ENCODE assay signal across 10 mouse cellular contexts in the genomic region with DNA sequence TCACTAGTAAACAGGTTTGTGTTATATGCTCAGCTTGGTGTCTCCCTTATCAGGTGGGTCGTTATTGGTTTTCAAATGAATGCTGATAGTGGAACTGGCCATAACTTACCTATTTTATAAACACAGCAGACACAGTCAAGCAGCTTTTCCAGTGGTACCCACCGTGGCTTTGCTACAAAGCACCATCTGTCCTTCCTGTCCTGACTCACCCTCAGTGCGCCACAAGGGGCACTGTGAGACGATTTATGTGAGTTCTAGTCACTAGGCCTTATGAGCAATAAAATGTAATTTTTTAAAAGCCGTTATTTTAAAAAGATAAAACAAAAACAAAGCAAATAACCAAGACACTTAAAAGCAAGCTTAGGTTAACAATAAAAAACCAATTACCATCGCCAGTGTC. TPM values are rescaled to one million over a fixed set of nuclear protein-coding genes. Genes with fewer than 3 reads are reported as not detected.
DNase-seq lines count a peak whose midpoint lies in the region; ATAC-seq and TF ChIP-seq lines count a peak whose summit lies in the region.
"Had no signal": no experiment of that assay in that cellular context is flagged by ENCODE, and none has a peak within 500 bp of the region (broad histone marks: within the 10 kb centered on the region; RNA-seq: fewer than 3 reads in every experiment).

No protein-coding gene starts in this region.

- ATAC-seq in granulocyte monocyte progenitor cell, adult 5-6 weeks (replicated peaks; ENCODE audit: poor library complexity, severe bottlenecking) = peak; percentile 53
- ATAC-seq in erythroblast, adult 5-6 weeks (replicated peaks; ENCODE audit: low FRiP score, poor library complexity, severe bottlenecking) = no peak

- no peak overlapping the region for H3K27ac ChIP-seq in cerebellum, adult 2 months (ENCODE audit: insufficient read depth, low read length)
- no peak overlapping the region for H3K27ac ChIP-seq in gastrocnemius, adult 2 months
- H3K27ac ChIP-seq: heart, embryonic 13.5 days had no signal

- peak; percentile 52; the same call in 1 of the 2 replicates for TF ChIP-seq CTCF in cerebellum, adult 2 months (IDR thresholded peaks at IDR 0.05; ENCODE audit: borderline replicate concordance, insufficient read depth, low read depth, low read length)
- TF ChIP-seq CTCF in gastrocnemius, adult 2 months (IDR thresholded peaks at IDR 0.05) = no peak; the same call in 1 of the 2 replicates

- no peak overlapping the region for H3K4me3 ChIP-seq in cerebellum, adult 2 months (replicated peaks; ENCODE audit: insufficient read depth, low read depth, low read length)
- no peak overlapping the region for H3K4me3 ChIP-seq in gastrocnemius, adult 2 months
- H3K4me3 ChIP-seq: heart, embryonic 13.5 days; megakaryocyte, embryonic 14.5 days had no signal

- peak in 1 of 2 experiments; percentile 44 for DNase-seq in cerebellum, adult 2 months
- DNase-seq in cerebellum, adult 9-11 months = no peak
- DNase-seq in left cerebral cortex, postnatal 14 days (ENCODE audit: low spot score in 2 of 2) = peak; percentile 39 to 42
- no peak for DNase-seq in left cerebral cortex, adult 8-10 months (ENCODE audit: low spot score in 2 of 2)
- peak; percentile 8 for DNase-seq in CD4-positive helper T cell, adult 2 months (ENCODE audit: low read depth, low spot score)
- no peak for DNase-seq in gastrocnemius, adult 2 months

- intact Hi-C loops in left cerebral cortex, postnatal 14 days (cut with DNase I) = no loop called here
- intact Hi-C loops in gastrocnemius, adult 2 months (cut with DNase I) = no loop called here

- no peak for TF ChIP-seq POLR2A in cerebellum, adult 2 months (IDR thresholded peaks at IDR 0.05; ENCODE audit: borderline replicate concordance, insufficient read depth, low read length)

- WGBS in cerebellum, adult 2 months = 38% methylated on average over 6 of the region's 6 CpGs

- H3K4me1 ChIP-seq in cerebellum, adult 2 months (ENCODE audit: control insufficient read depth, insufficient read depth, low read length) = peaks cover 3% of the 10 kb centered on the region; the same call in 1 of the 2 replicates

- H3K27me3 ChIP-seq in cerebellum, adult 2 months (ENCODE audit: control insufficient read depth, insufficient read depth, low read length) = no peaks in the 10 kb centered on the region
- H3K27me3 ChIP-seq: heart, embryonic 13.5 days had no signal

RNA-seq across cellular contexts. Expression of gene Tmem144, which starts 13.8 kb away (rescaled TPM):
- 5.3 and 6.6 TPM in 2 replicates for polyA plus RNA-seq in cerebellum, adult 2 months (2012; rRNA removed)
- total RNA-seq in left cerebral cortex, postnatal 14 days (2021) = 10 to 100 TPM in 1 of 2 experiments, 1 to 10 TPM in 1; 8.9 to 11.8 TPM
- total RNA-seq in left cerebral cortex, adult 8-10 months (2022) = 10 to 100 TPM; 13.4 to 26.8 (median 15.3) TPM
- 2.8 and 3.0 TPM in 2 replicates for total RNA-seq in granulocyte monocyte progenitor cell, adult 5-6 weeks (2014; fragmentation: Nextera tagmentation)
- 2.7 and 2.8 TPM in 2 replicates for total RNA-seq in granulocyte monocyte progenitor cell, adult 5-6 weeks (2017)
- 1 to 10 TPM in 1 of 2 experiments, under 1 TPM in 1; 0.74 to 2.7 TPM for total RNA-seq in gastrocnemius, adult 2 months (2021)
- 3.5 TPM in 1 of 2 replicates, not detected in the other for total RNA-seq in erythroblast, adult 5-6 weeks (2015; ENCODE audit: low replicate concordance)
- not detected in 2 replicates for total RNA-seq in erythroblast, adult 5-6 weeks (2017; ENCODE audit: low replicate concordance)

RNA-seq across cellular contexts. Expression of gene Fam198b, which starts 45.6 kb away (rescaled TPM):
- 1.4 and 1.5 TPM in 2 replicates for polyA plus RNA-seq in cerebellum, adult 2 months (2012; rRNA removed)
- total RNA-seq in left cerebral cortex, postnatal 14 days (2021) = 10 to 100 TPM; 13.8 to 16.4 TPM
- 1 to 10 TPM; 5.8 to 8.0 (median 6.4) TPM for total RNA-seq in left cerebral cortex, adult 8-10 months (2022)
- 0.13 and 0.24 TPM in 2 replicates for total RNA-seq in granulocyte monocyte progenitor cell, adult 5-6 weeks (2014; fragmentation: Nextera tagmentation)
- total RNA-seq in granulocyte monocyte progenitor cell, adult 5-6 weeks (2017) = 0.04 and 0.05 TPM in 2 replicates
- total RNA-seq in gastrocnemius, adult 2 months (2021) = 1 to 10 TPM; 5.7 to 7.1 TPM
- total RNA-seq in erythroblast, adult 5-6 weeks (2015; ENCODE audit: low replicate concordance) = 0.38 TPM in 1 of 2 replicates, not detected in the other
- not detected in 2 replicates for total RNA-seq in erythroblast, adult 5-6 weeks (2017; ENCODE audit: low replicate concordance)

Comparison
In these comparisons a context has a peak if more than half of its experiments do, and no peak if none do; other contexts are left out.
1. DNase-seq: peak in left cerebral cortex, postnatal 14 days (2 of 2) and CD4-positive helper T cell, adult 2 months (single experiment); none in cerebellum, adult 9-11 months (single experiment), left cerebral cortex, adult 8-10 months (0 of 2) and gastrocnemius, adult 2 months (single experiment).
2. RNA of gene Fam198b, which starts 45.6 kb away (total RNA-seq): 13.8 to 16.4 TPM in left cerebral cortex, postnatal 14 days, 5.7 to 7.1 TPM in gastrocnemius, adult 2 months and 5.8 to 8.0 TPM in left cerebral cortex, adult 8-10 months; 0.38 TPM in erythroblast, adult 5-6 weeks and 0.04 to 0.24 TPM in granulocyte monocyte progenitor cell, adult 5-6 weeks; every median in the first group is over 4 times any median in the second.